Mouse (Mus musculus) layer of hippocampus, adult 9-10 months (tissue): ENCODE data around the gene Leng9.

Source experiments
- DNase-seq: peaks from one replicate; pipeline ENCODE4 v3.0.0; 2022; ENCODE audit warnings: low spot score

The Leng9 gene

GRCm38 (mm10) chr7:4144046-4144445 is 6.1 kb downstream of the Leng9 start:
- DNase-seq, result no peak

- DNase-seq, result no peak
Observed at GRCm38 (mm10) chr7:4143506-4143905, 6.7 kb downstream of the Leng9 start.

- DNase-seq, result no peak
Observed at GRCm38 (mm10) chr7:4142796-4143445, 7.3 kb downstream of the Leng9 start.

GRCm38 (mm10) chr7:4141648-4142325 is 8.4 kb downstream of the Leng9 start:
- DNase-seq, result no peak

GRCm38 (mm10) chr7:4139391-4139790 is 10.8 kb downstream of the Leng9 start:
- DNase-seq, result no peak

GRCm38 (mm10) chr7:4138671-4139070 is 11.5 kb downstream of the Leng9 start:
- no peak for DNase-seq

- DNase-seq, result no peak
Observed at GRCm38 (mm10) chr7:4138181-4138580, 12.0 kb downstream of the Leng9 start.

GRCm38 (mm10) chr7:4137746-4138145 is 12.4 kb downstream of the Leng9 start:
- DNase-seq, result no peak

- peak; percentile 98 for DNase-seq
Observed at GRCm38 (mm10) chr7:4136771-4137531, 13.2 kb downstream of the Leng9 start, which contains the start of gene Leng8. Gene Leng8, plus strand, starts transcription at chr7:4137039.

GRCm38 (mm10) chr7:4136404-4136770 is 13.8 kb downstream of the Leng9 start:
- no peak for DNase-seq

- DNase-seq, result no peak
Observed at GRCm38 (mm10) chr7:4134911-4135310, 15.3 kb downstream of the Leng9 start.

GRCm38 (mm10) chr7:4132998-4133397 is 17.2 kb downstream of the Leng9 start:
- DNase-seq, result no peak

GRCm38 (mm10) chr7:4132581-4132980 is 17.6 kb downstream of the Leng9 start:
- DNase-seq, result no peak

- no peak for DNase-seq
Observed at GRCm38 (mm10) chr7:4131964-4132363, 18.2 kb downstream of the Leng9 start.

GRCm38 (mm10) chr7:4130686-4131452 is 19.3 kb downstream of the Leng9 start:
- DNase-seq, result no peak

GRCm38 (mm10) chr7:4128860-4129259 is 21.3 kb downstream of the Leng9 start:
- no peak for DNase-seq

GRCm38 (mm10) chr7:4127894-4128293 is 22.3 kb downstream of the Leng9 start:
- no peak for DNase-seq

- no peak for DNase-seq
Observed at GRCm38 (mm10) chr7:4126992-4127785, 23.0 kb downstream of the Leng9 start.

GRCm38 (mm10) chr7:4125306-4125705 is 24.9 kb downstream of the Leng9 start:
- DNase-seq, result no peak

- no peak for DNase-seq
Observed at GRCm38 (mm10) chr7:4124856-4125255, 25.3 kb downstream of the Leng9 start.

- DNase-seq, result no peak
Observed at GRCm38 (mm10) chr7:4124315-4124759, 25.8 kb downstream of the Leng9 start.
